Mouse (Mus musculus): ENCODE measurements around the gene Cpb2.

GRCm38 (mm10) chr14:75242087-75242486 is at the start of gene Cpb2:
- no peak for TF ChIP-seq CTCF (IDR thresholded peaks at IDR 0.05; ENCODE audit: low read depth, low read length)
- TF ChIP-seq GATA1 (IDR thresholded peaks at IDR 0.05; ENCODE audit: borderline replicate concordance, low read length): no peak
- TF ChIP-seq TAL1 (conservative IDR thresholded peaks at IDR 0.05; ENCODE audit: low read depth, low read length): no peak
